Mouse (Mus musculus) neural tube, embryonic 14.5 days (tissue): Measurements from ENCODE around the gene Ccdc127. TPM values are rescaled to one million over a fixed set of nuclear protein-coding genes. Genes with fewer than 3 reads are reported as not detected.

ENCODE experiments used
- ATAC-seq: fragments of 200-750 bp; cut with Nextera tagmentation; 2 replicates; pipeline ENCODE4 v1.8.0; 2017; ENCODE audit warnings: low read depth, mild to moderate bottlenecking, moderate TSS enrichment, moderate library complexity
- H3K27ac ChIP-seq: fragments of 300-500 bp; sonication (generic); 2 replicates; pipeline ENCODE4 v1.5.1; 2014; ENCODE audit warnings: low read depth, mild to moderate bottlenecking, control low read depth, low read length, moderate library complexity, mixed read lengths
- H3K27me3 ChIP-seq: fragments of 300-500 bp; sonication (generic); 2 replicates; pipeline ENCODE4 v1.6.1; 2014; ENCODE audit warnings: low read length; ENCODE audit not compliant: control insufficient read depth, insufficient read depth
- H3K36me3 ChIP-seq: fragments of 300-500 bp; sonication (generic); 2 replicates; pipeline ENCODE4 v1.6.1; 2014; ENCODE audit warnings: low read length, mixed read lengths; ENCODE audit not compliant: control insufficient read depth, insufficient read depth
- H3K4me1 ChIP-seq: fragments of 300-500 bp; sonication (generic); 2 replicates; pipeline ENCODE4 v1.6.1; 2014; ENCODE audit warnings: low read length; ENCODE audit not compliant: control insufficient read depth, insufficient read depth
- H3K4me2 ChIP-seq: fragments of 300-500 bp; sonication (generic); 2 replicates; pipeline ENCODE4 v1.6.1; 2014; ENCODE audit warnings: mild to moderate bottlenecking, low read depth, low read length, control low read depth
- H3K4me3 ChIP-seq: fragments of 300-500 bp; sonication (generic); 2 replicates; pipeline ENCODE4 v1.5.1; 2014; ENCODE audit warnings: low read depth, low read length, control low read depth, mixed read lengths
- H3K9ac ChIP-seq: fragments of 300-500 bp; sonication (generic); replicated peaks from 2 replicates; pipeline ENCODE4 v1.6.1; 2014; ENCODE audit warnings: low read depth, mild to moderate bottlenecking, control low read depth, low read length, mixed read lengths
- H3K9me3 ChIP-seq: fragments of 300-500 bp; sonication (generic); 2 replicates; pipeline ENCODE4 v1.6.1; 2016; ENCODE audit warnings: low read length; ENCODE audit not compliant: control insufficient read depth
- WGBS: fragments of 180-500 bp; shearing (Covaris S2); extraction: QIAGEN DNeasy Blood & Tissue Kit; methylation state at CpG from one replicate; pipeline ENCODE4 v1.1.7; 2014; 5-methylcytosine and 5-hydroxymethylcytosine counted together
- polyA plus RNA-seq: library from polyadenylated mRNA; unstranded; fragments of >200 nt; fragmentation: Nextera tagmentation; extraction: Ambion mirVana; gene quantifications from 2 replicates; pipeline ENCODE4 v1.2.1, GENCODE M21; 2014

Gene Ccdc127
- polyA plus RNA-seq, result 47.4 and 52.5 TPM in 2 replicates

GRCm38 (mm10) chr13:74349566-74350434 lies at the start of gene Ccdc127, which contains the start of gene Sdha:
Ccdc127 (plus strand) TSS chr13:74350309.
Sdha (minus strand) TSS chr13:74350280.
- peak; percentile 98 for ATAC-seq
- Histone ChIP-seq H3K4me3 (peak within 1 kb of the TSS; percentile 63), H3K36me3 (no peaks in the 10 kb centered on the region), H3K27ac (peak within 1 kb of the TSS; percentile 48), H3K4me1 (peaks cover 17% of the 10 kb centered on the region), H3K27me3 (no peaks in the 10 kb centered on the region), H3K9ac (peak within 1 kb of the TSS; percentile 72), H3K4me2 (peak within 1 kb of the TSS; percentile 55), H3K9me3 (no peaks in the 10 kb centered on the region)
- 2% methylated on average over 57 of the region's 57 CpGs for WGBS

DNA sequence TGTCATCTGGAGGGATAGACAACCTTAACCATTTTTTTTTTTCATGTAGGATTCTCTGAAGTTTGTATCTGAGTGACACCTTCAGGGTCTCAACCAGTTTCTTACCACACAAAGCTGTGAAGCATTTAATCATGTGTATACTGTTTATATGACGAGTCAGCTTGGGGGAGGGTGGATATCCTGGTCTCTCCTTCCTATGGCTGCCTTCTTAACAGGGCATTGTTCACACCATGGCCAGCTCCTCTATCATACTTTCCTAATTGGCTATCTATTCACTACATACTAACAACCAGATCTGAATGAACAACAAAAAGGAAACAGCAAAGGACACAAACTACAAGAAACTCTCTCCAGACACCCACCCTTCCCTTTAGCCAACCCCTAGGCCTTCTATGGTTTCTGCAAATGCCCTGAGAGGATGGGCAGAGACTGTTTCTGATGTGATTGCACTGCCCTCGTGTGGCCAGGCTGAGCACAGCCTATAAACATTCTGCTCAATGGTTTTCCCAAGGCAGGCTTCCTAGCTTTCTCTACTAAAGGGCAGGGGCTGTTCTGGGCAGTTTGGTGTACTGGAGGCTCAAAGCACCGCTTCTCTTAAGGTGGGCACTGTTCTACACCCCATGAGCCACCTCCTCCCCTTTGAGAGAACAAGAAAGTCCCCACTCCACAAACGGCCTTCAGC lies 49.0 kb upstream of the Ccdc127 start:
- peak; percentile 93 for ATAC-seq
- no peak overlapping the region for H3K4me2 ChIP-seq
- no peak overlapping the region for H3K9ac ChIP-seq
- H3K36me3 ChIP-seq, result peaks cover 23% of the 10 kb centered on the region
- WGBS, result 43% methylated on average over 4 of the region's 4 CpGs
- H3K27me3 ChIP-seq, result no peaks in the 10 kb centered on the region
- no peak overlapping the region for H3K27ac ChIP-seq
- no peak overlapping the region for H3K4me3 ChIP-seq
- no peaks in the 10 kb centered on the region for H3K9me3 ChIP-seq
- no peaks in the 10 kb centered on the region for H3K4me1 ChIP-seq

- H3K36me3 ChIP-seq, result peaks cover 24% of the 10 kb centered on the region
- no peak overlapping the region for H3K4me3 ChIP-seq
- ATAC-seq, result peak; percentile 47; the same call in 1 of the 2 replicates
- 84% methylated on average over 6 of the region's 6 CpGs for WGBS
- no peaks in the 10 kb centered on the region for H3K27me3 ChIP-seq
- no peak overlapping the region for H3K9ac ChIP-seq
- H3K9me3 ChIP-seq, result no peaks in the 10 kb centered on the region
- no peak overlapping the region for H3K4me2 ChIP-seq
- no peaks in the 10 kb centered on the region for H3K4me1 ChIP-seq
- no peak overlapping the region for H3K27ac ChIP-seq
Measured at GRCm38 (mm10) chr13:74301607-74301984, 48.5 kb upstream of the Ccdc127 start.

DNA sequence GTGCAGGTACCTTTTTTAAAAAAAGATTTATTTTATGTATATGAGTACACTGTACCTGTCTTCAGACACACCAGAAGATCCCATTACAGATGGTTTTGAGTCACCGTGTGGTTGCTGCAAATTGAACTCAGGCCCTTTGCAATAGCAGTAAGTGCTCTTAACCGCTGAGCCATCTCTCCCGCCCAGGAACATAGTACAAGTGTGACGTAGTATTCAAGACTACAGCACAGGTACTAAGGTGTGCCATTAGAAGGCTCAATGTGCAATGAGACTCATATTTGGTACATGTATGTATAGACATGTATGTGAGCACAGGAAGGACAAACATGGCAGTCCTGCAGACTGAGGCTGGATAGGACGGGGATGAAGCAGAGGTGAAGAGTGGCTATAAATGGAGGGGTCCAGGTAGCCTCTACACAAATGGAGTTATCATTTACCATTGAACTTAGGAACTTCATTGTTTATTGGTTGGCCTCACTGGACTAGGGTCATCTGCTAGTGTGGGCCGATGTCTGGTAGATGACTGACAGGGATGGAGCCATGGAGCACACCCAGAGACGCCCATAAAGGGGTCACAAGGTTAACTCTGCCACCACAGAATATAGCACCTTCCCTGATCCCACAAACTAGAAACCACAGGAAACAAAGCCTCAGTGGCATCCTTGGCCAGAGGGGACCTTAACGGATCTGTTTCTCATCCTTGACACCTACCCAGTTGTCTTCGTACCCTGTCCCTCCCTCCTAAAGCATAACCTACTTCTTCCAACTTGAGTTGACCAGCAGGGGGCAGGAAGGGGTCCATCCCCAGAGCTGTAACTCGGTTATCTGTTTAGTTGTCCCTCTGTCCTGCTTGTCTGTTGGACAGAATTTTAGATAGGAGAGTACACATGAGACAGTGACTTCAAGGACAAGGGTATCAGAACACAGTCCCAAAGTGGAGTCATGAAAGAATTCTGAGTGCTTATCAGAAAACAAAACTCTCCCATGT lies 47.8 kb upstream of the Ccdc127 start:
- no peak for ATAC-seq

DNA sequence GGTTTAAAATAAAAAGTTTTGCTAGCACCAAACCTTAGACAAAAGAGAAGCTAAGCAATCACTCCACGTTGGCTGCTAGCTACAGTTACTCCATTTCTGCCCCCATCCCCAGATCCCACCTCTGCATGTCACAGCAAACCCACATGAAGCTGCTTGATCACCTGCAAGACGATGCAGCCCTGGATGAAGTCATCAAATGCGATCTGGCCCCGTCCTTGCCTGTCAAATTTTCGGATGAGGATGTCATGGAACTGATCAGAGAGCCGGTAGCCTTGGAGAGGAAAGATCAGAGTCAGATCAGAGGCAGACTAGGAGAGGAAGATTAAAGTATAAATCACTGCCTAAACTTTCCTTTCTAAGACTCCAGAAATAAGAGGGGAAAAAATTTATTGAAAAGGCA lies 44.7 kb upstream of the Ccdc127 start:
- Histone ChIP-seq H3K9ac (no peak overlapping the region), H3K9me3 (no peaks in the 10 kb centered on the region), H3K4me1 (no peaks in the 10 kb centered on the region), H3K4me3 (no peak overlapping the region), H3K27ac (no peak overlapping the region), H3K36me3 (peaks cover 52% of the 10 kb centered on the region), H3K27me3 (no peaks in the 10 kb centered on the region), H3K4me2 (no peak overlapping the region)
- 95% methylated on average over 6 of the region's 6 CpGs for WGBS
- no peak for ATAC-seq

More for the DNA sequence above, 47.8 kb upstream of the Ccdc127 start:
- H3K9ac ChIP-seq, result no peak overlapping the region
- H3K27me3 ChIP-seq, result no peaks in the 10 kb centered on the region
- no peak overlapping the region for H3K4me2 ChIP-seq
- no peaks in the 10 kb centered on the region for H3K9me3 ChIP-seq
- no peak overlapping the region for H3K27ac ChIP-seq
- peaks cover 27% of the 10 kb centered on the region for H3K36me3 ChIP-seq
- WGBS, result 81% methylated on average over 10 of the region's 10 CpGs
- no peaks in the 10 kb centered on the region for H3K4me1 ChIP-seq
- no peak overlapping the region for H3K4me3 ChIP-seq

GRCm38 (mm10) chr13:74305780-74306179 lies 44.3 kb upstream of the Ccdc127 start:
- Histone ChIP-seq H3K4me1 (no peaks in the 10 kb centered on the region), H3K27me3 (no peaks in the 10 kb centered on the region), H3K4me3 (no peak overlapping the region), H3K27ac (no peak overlapping the region), H3K9ac (no peak overlapping the region), H3K9me3 (no peaks in the 10 kb centered on the region), H3K36me3 (peaks cover 56% of the 10 kb centered on the region), H3K4me2 (no peak overlapping the region)
- WGBS, result 93% methylated on average over 1 of the region's 1 CpGs
- ATAC-seq, result no peak

DNA sequence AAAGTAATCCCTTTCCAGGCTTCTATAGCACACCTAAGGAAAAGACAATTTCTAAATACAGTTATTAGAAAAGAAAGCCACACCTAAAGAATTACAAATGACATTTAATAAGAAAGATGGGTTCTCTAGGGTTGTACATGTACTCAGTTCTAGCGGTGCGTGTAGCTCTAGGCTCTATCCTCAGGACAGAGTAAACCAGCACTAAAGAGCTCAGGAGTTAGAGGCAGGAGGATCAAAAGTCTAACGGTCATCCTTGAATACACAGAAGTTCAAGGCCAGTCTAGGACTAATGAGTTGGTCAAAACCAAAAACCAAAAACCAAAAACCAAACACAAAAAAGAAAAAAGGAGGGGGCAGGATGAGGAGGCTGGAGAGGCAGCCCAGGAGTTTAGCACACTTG lies 35.5 kb upstream of the Ccdc127 start:
- 97% methylated on average over 3 of the region's 3 CpGs for WGBS
- no peak overlapping the region for H3K4me3 ChIP-seq
- H3K36me3 ChIP-seq, result peaks cover 15% of the 10 kb centered on the region
- H3K4me1 ChIP-seq, result peaks cover 11% of the 10 kb centered on the region
- H3K9me3 ChIP-seq, result no peaks in the 10 kb centered on the region
- no peak overlapping the region for H3K9ac ChIP-seq
- no peaks in the 10 kb centered on the region for H3K27me3 ChIP-seq
- H3K4me2 ChIP-seq, result no peak overlapping the region
- no peak overlapping the region for H3K27ac ChIP-seq
- no peak for ATAC-seq

DNA sequence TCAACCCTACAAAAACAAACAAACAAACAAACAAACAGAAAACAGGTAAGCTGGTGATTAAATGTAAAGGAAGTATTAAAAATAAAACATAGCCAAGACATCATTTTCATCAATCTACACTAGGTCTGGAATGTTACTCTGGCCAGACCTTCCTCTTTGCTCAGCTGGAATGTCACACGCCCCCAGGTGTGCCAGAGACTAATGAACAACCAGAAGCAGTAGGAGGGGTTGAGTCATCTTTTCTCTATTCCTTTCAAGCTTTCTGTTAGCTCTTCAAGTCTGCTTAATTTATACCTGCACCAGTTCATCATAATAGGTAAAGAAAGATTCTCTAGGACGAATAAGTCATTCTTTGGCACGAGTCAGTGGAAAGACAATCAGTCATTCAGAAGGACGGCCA lies 33.7 kb upstream of the Ccdc127 start:
- Histone ChIP-seq H3K4me2 (peak overlapping the region; percentile 94), H3K27me3 (no peaks in the 10 kb centered on the region), H3K9ac (peak overlapping the region; percentile 83), H3K9me3 (no peaks in the 10 kb centered on the region), H3K27ac (peak overlapping the region; percentile 52), H3K36me3 (0 out of 2 replicates have a peak, but pooled peaks cover 11% of the 10 kb centered on the region), H3K4me3 (peak overlapping the region; percentile 83), H3K4me1 (peaks cover 11% of the 10 kb centered on the region)
- 35% methylated on average over 4 of the region's 4 CpGs for WGBS
- ATAC-seq, result no peak
